Mouse (Mus musculus): ENCODE data around the gene Apob. TPM values are rescaled to one million over a fixed set of nuclear protein-coding genes. Genes with fewer than 3 reads are reported as not detected.

The Apob gene
- polyA plus RNA-seq (2012; fragmentation: generic; extraction: Trizol), result 0.01 TPM

- Histone ChIP-seq H3K79me2 (ENCODE audit: control insufficient read depth, insufficient read depth) (no peaks in the 10 kb centered on the region), H3K36me3 (ENCODE audit: control insufficient read depth, insufficient read depth) (no peaks in the 10 kb centered on the region)
- no peak for TF ChIP-seq POLR2AphosphoS2 (IDR thresholded peaks at IDR 0.05; ENCODE audit: insufficient read length, low read depth)
- no peak for TF ChIP-seq POLR2A (IDR thresholded peaks at IDR 0.05; ENCODE audit: insufficient read length, low read depth)
- TF ChIP-seq MAX (IDR thresholded peaks at IDR 0.05; ENCODE audit: low read depth), result no peak
- TF ChIP-seq MYOD1 (IDR thresholded peaks at IDR 0.05; ENCODE audit: control insufficient read depth in 1 of 3, insufficient read length in 2 of 3, low read depth in 2 of 3), result no peak
- no peak for TF ChIP-seq SRF (IDR thresholded peaks at IDR 0.05; ENCODE audit: control insufficient read depth, insufficient read length, low read depth)
- no peak for TF ChIP-seq TCF12 (IDR thresholded peaks at IDR 0.05; ENCODE audit: insufficient read depth, poor library complexity, severe bottlenecking)
- TF ChIP-seq TCF3 (IDR thresholded peaks at IDR 0.05; ENCODE audit: insufficient read length, low read depth), result no peak
- TF ChIP-seq USF1 (IDR thresholded peaks at IDR 0.05; ENCODE audit: low read depth), result no peak
- TF ChIP-seq REST (IDR thresholded peaks at IDR 0.05; ENCODE audit: insufficient read depth, insufficient read length), result no peak
- no peak for TF ChIP-seq E2F4 (IDR thresholded peaks at IDR 0.05; ENCODE audit: insufficient read depth)
- TF ChIP-seq MYOG (IDR thresholded peaks at IDR 0.05; ENCODE audit: control insufficient read depth in 1 of 3, insufficient read depth in 1 of 3, insufficient read length in 2 of 3, low read depth in 2 of 3), result no peak
- TF ChIP-seq CEBPB (IDR thresholded peaks at IDR 0.05; ENCODE audit: insufficient read depth, poor library complexity, severe bottlenecking), result no peak
Measured at GRCm38 (mm10) chr12:7977466-7978189, at the start of gene Apob. Gene Apob (plus strand): TSS chr12:7977648.

GRCm38 (mm10) chr12:7932405-7932920 is 45.0 kb upstream of the Apob start:
- no peaks in the 10 kb centered on the region for H3K27me3 ChIP-seq (ENCODE audit: control insufficient read depth, insufficient read depth, insufficient read length)
- no peak overlapping the region for H3ac ChIP-seq (ENCODE audit: control insufficient read depth, insufficient read length)
- H3K4me3 ChIP-seq, result no peak overlapping the region
- peak in 1 of 3 experiments; percentile 3 for TF ChIP-seq MYOD1 (IDR thresholded peaks at IDR 0.05; ENCODE audit: control insufficient read depth in 1 of 3, insufficient read length in 2 of 3, low read depth in 2 of 3)
- no peak for TF ChIP-seq E2F4 (IDR thresholded peaks at IDR 0.05; ENCODE audit: insufficient read depth)
- TF ChIP-seq TCF12 (IDR thresholded peaks at IDR 0.05; ENCODE audit: insufficient read depth, poor library complexity, severe bottlenecking), result peak; percentile 23
- TF ChIP-seq POLR2AphosphoS2 (IDR thresholded peaks at IDR 0.05; ENCODE audit: insufficient read length, low read depth), result no peak
- TF ChIP-seq POLR2A (IDR thresholded peaks at IDR 0.05; ENCODE audit: insufficient read length, low read depth), result no peak
- TF ChIP-seq MAX (IDR thresholded peaks at IDR 0.05; ENCODE audit: low read depth), result no peak
- TF ChIP-seq SRF (IDR thresholded peaks at IDR 0.05; ENCODE audit: control insufficient read depth, insufficient read length, low read depth), result no peak
- TF ChIP-seq USF1 (IDR thresholded peaks at IDR 0.05; ENCODE audit: low read depth), result no peak
- no peak for TF ChIP-seq REST (IDR thresholded peaks at IDR 0.05; ENCODE audit: insufficient read depth, insufficient read length)
- TF ChIP-seq CEBPB (IDR thresholded peaks at IDR 0.05; ENCODE audit: insufficient read depth, poor library complexity, severe bottlenecking), result no peak
- TF ChIP-seq MYOG (IDR thresholded peaks at IDR 0.05; ENCODE audit: control insufficient read depth in 1 of 3, insufficient read depth in 1 of 3, insufficient read length in 2 of 3, low read depth in 2 of 3), result no peak
- no peak for TF ChIP-seq TCF3 (IDR thresholded peaks at IDR 0.05; ENCODE audit: insufficient read length, low read depth)
- no peaks in the 10 kb centered on the region for H3K79me2 ChIP-seq (ENCODE audit: control insufficient read depth, insufficient read depth)
- no peaks in the 10 kb centered on the region for H3K36me3 ChIP-seq (ENCODE audit: control insufficient read depth, insufficient read depth)
- H3K4me2 ChIP-seq (ENCODE audit: low read depth), result no peak overlapping the region

More at GRCm38 (mm10) chr12:7977466-7978189, at the start of gene Apob:
- peak within 1 kb of the TSS; percentile 10 for H3K4me2 ChIP-seq (ENCODE audit: low read depth)
- no peak within 1 kb of the TSS for H3K4me3 ChIP-seq
- H3ac ChIP-seq (ENCODE audit: control insufficient read depth, insufficient read length), result no peak within 1 kb of the TSS
- no peaks in the 10 kb centered on the region for H3K27me3 ChIP-seq (ENCODE audit: control insufficient read depth, insufficient read depth, insufficient read length)

GRCm38 (mm10) chr12:7950098-7950745 is 27.2 kb upstream of the Apob start:
- no peak overlapping the region for H3K4me2 ChIP-seq (ENCODE audit: low read depth)
- no peaks in the 10 kb centered on the region for H3K36me3 ChIP-seq (ENCODE audit: control insufficient read depth, insufficient read depth)
- no peak overlapping the region for H3K4me3 ChIP-seq
- no peaks in the 10 kb centered on the region for H3K27me3 ChIP-seq (ENCODE audit: control insufficient read depth, insufficient read depth, insufficient read length)
- H3ac ChIP-seq (ENCODE audit: control insufficient read depth, insufficient read length), result no peak overlapping the region
- no peaks in the 10 kb centered on the region for H3K79me2 ChIP-seq (ENCODE audit: control insufficient read depth, insufficient read depth)
- TF ChIP-seq MYOG (IDR thresholded peaks at IDR 0.05; ENCODE audit: control insufficient read depth in 1 of 3, insufficient read depth in 1 of 3, insufficient read length in 2 of 3, low read depth in 2 of 3) (no peak), CEBPB (IDR thresholded peaks at IDR 0.05; ENCODE audit: insufficient read depth, poor library complexity, severe bottlenecking) (0 out of 2 replicates have a peak, but pooled peaks have one; percentile 19)

GRCm38 (mm10) chr12:7958851-7959250 is 18.6 kb upstream of the Apob start:
- Histone ChIP-seq H3K4me2 (ENCODE audit: low read depth) (no peak overlapping the region), H3ac (ENCODE audit: control insufficient read depth, insufficient read length) (no peak overlapping the region), H3K36me3 (ENCODE audit: control insufficient read depth, insufficient read depth) (no peaks in the 10 kb centered on the region), H3K79me2 (ENCODE audit: control insufficient read depth, insufficient read depth) (no peaks in the 10 kb centered on the region), H3K27me3 (ENCODE audit: control insufficient read depth, insufficient read depth, insufficient read length) (no peaks in the 10 kb centered on the region), H3K4me3 (no peak overlapping the region)
- TF ChIP-seq TCF12 (IDR thresholded peaks at IDR 0.05; ENCODE audit: insufficient read depth, poor library complexity, severe bottlenecking), result no peak
- TF ChIP-seq POLR2A (IDR thresholded peaks at IDR 0.05; ENCODE audit: insufficient read length, low read depth), result no peak
- no peak for TF ChIP-seq MAX (IDR thresholded peaks at IDR 0.05; ENCODE audit: low read depth)
- no peak for TF ChIP-seq E2F4 (IDR thresholded peaks at IDR 0.05; ENCODE audit: insufficient read depth)
- TF ChIP-seq REST (IDR thresholded peaks at IDR 0.05; ENCODE audit: insufficient read depth, insufficient read length), result no peak
- no peak for TF ChIP-seq USF1 (IDR thresholded peaks at IDR 0.05; ENCODE audit: low read depth)
- TF ChIP-seq POLR2AphosphoS2 (IDR thresholded peaks at IDR 0.05; ENCODE audit: insufficient read length, low read depth), result no peak
- no peak for TF ChIP-seq MYOG (IDR thresholded peaks at IDR 0.05; ENCODE audit: control insufficient read depth in 1 of 3, insufficient read depth in 1 of 3, insufficient read length in 2 of 3, low read depth in 2 of 3)
- TF ChIP-seq CEBPB (IDR thresholded peaks at IDR 0.05; ENCODE audit: insufficient read depth, poor library complexity, severe bottlenecking), result no peak
- no peak for TF ChIP-seq MYOD1 (IDR thresholded peaks at IDR 0.05; ENCODE audit: control insufficient read depth in 1 of 3, insufficient read length in 2 of 3, low read depth in 2 of 3)
- no peak for TF ChIP-seq TCF3 (IDR thresholded peaks at IDR 0.05; ENCODE audit: insufficient read length, low read depth)
- no peak for TF ChIP-seq SRF (IDR thresholded peaks at IDR 0.05; ENCODE audit: control insufficient read depth, insufficient read length, low read depth)

Measured in myocyte (in vitro differentiated cells).